Mouse (Mus musculus) brain, embryonic 14.5 days (tissue): ENCODE results near the gene Msh5. TPM values are rescaled to one million over a fixed set of nuclear protein-coding genes. Genes with fewer than 3 reads are reported as not detected.

Experiments
- DNase-seq: peaks from one replicate; pipeline ENCODE4 v3.0.0-alpha.2; 2011; ENCODE audit warnings: low read depth
- CTCF ChIP-seq: fragments of 200-500 bp; IDR thresholded peaks from 2 replicates; pipeline ENCODE4 v1.5.1; 2012; ENCODE audit warnings: inconsistent platforms, mild to moderate bottlenecking, moderate library complexity, borderline replicate concordance; ENCODE audit not compliant: insufficient read depth, insufficient read length; ENCODE audit errors: extremely low read depth
- POLR2A ChIP-seq: fragments of 200-500 bp; IDR thresholded peaks from 2 replicates; pipeline ENCODE4 v1.6.1; 2012; ENCODE audit warnings: mild to moderate bottlenecking, inconsistent platforms, borderline replicate concordance; ENCODE audit not compliant: poor library complexity, insufficient read depth, insufficient read length, severe bottlenecking; ENCODE audit errors: extremely low read depth
- polyA plus RNA-seq: library from polyadenylated mRNA; depleted of rRNA; stranded (reverse); fragments of >200 nt; gene quantifications from 2 replicates; pipeline ENCODE4 v1.2.3, GENCODE M21; 2012

The Msh5 gene
- polyA plus RNA-seq, 1 experiment: 4.2 TPM

DNA sequence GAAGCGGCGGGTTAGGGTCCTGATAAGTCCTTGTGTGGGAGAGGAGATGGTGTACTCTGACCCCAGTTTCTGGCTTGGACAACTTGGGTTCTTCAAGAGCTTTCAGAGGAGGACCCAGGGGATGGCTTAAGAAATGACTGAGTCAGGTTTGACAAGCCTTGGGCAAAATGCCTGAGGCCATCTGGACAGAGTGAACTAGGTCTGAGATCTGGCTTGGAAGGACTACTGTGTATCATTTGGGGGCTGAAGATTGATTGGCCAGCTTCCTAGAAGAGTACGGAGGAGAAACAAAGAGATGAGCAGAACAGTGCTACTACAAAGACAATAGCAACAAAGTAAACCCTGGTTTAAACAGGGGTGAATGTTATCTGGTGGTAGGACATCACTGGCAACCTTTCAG is 16.9 kb upstream of the Msh5 start:
- TF ChIP-seq POLR2A: no peak
- no peak for TF ChIP-seq CTCF
- DNase-seq: no peak

DNA sequence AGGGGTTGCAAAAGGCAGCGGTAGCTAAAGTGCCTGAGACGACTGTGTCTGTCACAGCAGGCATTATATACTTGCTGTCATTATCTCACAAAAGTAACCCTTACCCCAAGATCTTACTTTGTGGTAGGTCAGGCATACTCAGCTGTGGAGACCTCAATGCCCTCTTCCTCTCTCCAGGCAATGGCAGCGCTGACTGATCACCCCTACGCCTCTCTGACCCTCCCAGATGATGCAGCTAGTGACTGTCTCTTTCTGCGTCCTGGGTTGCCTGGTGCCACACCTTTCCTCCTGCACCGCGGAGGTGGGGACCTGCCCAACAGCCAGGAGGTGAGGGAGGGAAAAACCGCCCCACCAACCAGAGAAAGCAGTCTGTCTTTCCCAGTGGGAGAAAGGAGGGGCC is 14.8 kb upstream of the Msh5 start:
- TF ChIP-seq CTCF: no peak
- no peak for TF ChIP-seq POLR2A
- DNase-seq: no peak

GRCm38 (mm10) chr17:35060737-35061297 is 14.3 kb upstream of the Msh5 start:
- DNase-seq: no peak
- TF ChIP-seq POLR2A (no peak), CTCF (no peak)

DNA sequence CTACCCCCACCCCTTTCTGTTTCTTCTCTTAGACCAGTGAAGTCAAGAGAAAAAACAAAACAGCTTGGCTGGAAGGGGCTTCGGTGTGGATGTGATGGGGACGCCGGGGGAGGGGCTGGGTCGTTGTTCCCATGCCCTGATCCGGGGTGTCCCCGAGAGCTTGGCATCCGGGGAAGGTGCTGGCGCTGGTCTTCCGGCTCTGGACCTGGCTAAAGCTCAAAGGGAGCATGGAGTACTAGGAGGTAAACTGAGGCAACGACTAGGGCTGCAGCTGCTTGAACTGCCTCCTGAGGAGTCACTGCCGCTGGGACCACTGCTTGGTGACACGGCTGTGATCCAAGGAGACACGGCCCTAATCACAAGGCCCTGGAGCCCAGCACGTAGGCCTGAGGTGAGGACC is 13.5 kb upstream of the Msh5 start:
- no peak for TF ChIP-seq CTCF
- TF ChIP-seq POLR2A: no peak
- no peak for DNase-seq

GRCm38 (mm10) chr17:35058911-35059892 is 12.7 kb upstream of the Msh5 start, which contains the start of gene Ddah2:
Ddah2 (plus strand) TSS chr17:35059035.
- DNase-seq: peak; percentile 97
- TF ChIP-seq CTCF: peak; percentile 74
- TF ChIP-seq POLR2A: peak; percentile 33; the same call in 1 of the 2 replicates

GRCm38 (mm10) chr17:35058316-35058715 is 11.8 kb upstream of the Msh5 start:
- no peak for DNase-seq
- TF ChIP-seq POLR2A (no peak), CTCF (no peak)

- no peak for TF ChIP-seq CTCF
- TF ChIP-seq POLR2A: no peak
- DNase-seq: no peak
These were observed 10.5 kb upstream of the Msh5 start for GRCm38 (mm10) chr17:35057090-35057489.

DNA sequence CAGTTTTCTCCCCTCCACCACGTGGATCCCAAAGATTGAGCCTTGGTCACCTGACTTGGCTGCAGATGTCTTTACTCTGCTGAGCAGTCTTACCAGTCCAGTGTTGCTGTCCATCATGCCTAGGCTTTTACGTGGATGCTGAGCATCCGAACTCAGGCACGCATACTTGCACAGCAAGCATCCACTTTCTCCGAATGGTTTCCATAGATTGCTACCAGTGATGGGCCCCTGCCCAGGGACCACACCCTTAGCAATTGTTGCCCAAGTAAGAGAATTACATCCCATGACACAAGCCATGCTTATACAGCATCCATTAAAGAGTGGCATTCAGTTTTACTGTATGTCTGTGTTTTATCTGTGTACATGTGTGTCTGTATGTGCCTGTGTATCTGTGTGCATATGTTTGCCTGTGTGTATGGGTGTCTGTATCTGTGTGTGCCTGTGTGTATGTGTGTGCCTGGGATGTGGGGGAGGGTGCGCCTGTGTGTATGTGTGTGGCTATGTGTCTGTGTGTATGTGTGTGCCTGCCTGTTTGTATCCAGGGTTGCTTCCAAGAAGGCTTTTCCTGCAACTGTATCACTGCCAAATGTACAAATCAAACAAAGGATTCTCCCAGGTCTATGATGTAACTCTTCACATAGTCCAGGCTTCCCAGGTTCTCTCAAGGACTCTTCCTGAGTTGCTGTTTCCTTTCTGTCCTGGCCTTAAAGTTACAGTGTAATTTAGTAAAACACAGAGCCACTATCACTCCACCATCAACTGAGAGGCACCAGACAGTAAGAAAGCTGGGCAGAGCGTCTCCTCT is 9.3 kb upstream of the Msh5 start:
- TF ChIP-seq POLR2A (no peak), CTCF (no peak)
- no peak for DNase-seq

GRCm38 (mm10) chr17:35052271-35052798 is 5.8 kb upstream of the Msh5 start:
- TF ChIP-seq POLR2A: no peak
- no peak for TF ChIP-seq CTCF

DNA sequence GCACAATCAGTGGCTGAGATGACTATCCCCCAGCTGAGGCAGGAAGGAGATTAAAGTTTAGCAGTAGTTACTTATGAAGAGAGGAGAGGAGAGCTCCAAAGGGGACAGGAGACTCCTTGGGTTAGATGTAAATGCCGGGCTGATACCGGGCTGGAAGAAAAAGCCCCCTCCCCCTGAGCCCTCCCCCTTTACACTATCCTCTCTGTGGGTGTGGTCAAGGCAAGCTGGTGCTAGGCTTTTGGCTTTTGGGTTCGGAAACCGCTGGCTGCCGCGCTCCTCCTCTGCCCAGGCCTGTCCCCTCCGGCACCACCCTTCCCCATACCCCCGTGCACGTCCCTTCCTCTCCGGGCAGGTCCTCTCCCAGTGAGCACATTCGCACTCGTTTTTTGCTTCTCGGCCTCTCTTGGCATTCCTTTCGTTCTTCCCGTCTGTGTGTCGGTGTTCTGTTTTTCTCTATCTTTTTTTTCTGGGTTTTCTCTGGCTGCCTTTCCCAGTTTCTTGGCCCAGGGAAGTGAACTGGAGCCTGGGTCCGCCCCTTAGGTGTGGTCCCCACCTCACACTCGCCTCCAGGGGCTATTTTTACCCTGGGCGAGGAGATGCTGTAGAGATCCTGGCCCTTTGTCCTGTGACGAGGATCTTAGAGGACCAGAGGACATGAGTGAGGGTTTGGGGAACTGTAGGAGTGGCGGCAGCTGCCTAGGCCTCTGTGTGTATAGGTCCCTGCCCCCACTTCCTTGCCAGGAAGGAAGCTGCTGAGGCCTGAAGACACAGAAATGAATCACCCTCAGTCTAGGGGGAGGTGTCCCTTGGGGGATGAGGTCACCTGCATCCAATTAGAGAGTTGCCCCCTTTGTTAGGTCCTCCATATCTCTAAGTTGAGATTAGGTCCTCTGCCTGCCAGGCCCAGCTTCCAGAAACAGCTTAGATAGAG is 4.9 kb upstream of the Msh5 start:
- peak; percentile 84 for DNase-seq
- no peak for TF ChIP-seq POLR2A
- TF ChIP-seq CTCF: no peak

More at GRCm38 (mm10) chr17:35052271-35052798, 5.8 kb upstream of the Msh5 start:
- DNase-seq: no peak

DNA sequence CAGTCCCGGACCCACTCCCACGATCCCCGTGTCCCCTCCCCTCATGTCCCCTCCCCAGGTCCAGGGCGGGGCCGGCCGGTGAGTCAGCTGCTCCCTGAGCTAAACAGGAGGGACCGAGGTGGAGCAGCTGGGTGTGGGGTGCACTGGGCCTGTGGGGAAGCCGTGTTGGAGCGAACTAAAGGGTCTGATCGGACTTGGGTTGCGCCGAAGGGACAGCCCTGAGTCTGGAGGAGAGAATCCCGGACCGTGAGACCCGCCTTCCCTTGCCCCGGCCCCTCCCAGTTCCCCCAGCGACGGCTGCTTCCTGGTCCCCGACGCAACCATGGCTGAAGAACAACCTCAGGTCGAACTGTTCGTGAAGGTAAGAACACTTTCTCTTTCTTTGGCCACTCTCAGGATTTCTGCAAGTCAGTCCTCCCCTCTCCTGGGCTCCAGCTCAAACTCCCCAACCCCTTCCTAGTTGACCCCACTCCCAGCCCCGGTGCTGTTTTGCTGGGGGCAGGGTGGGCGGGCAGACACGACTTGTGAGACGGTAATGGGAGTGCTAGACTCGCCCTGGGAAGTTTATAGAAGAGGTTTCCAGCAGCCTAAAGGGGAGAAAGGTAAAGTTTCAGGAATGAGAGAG is 3.7 kb upstream of the Msh5 start:
- peak; percentile 70 for DNase-seq
- no peak for TF ChIP-seq POLR2A
- TF ChIP-seq CTCF: no peak
